Mouse (Mus musculus) olfactory bulb, adult 2 months (tissue): ENCODE data around the gene Pkd2l1.

Experiments used
- CTCF ChIP-seq: fragments of 200-500 bp; IDR thresholded peaks from 2 replicates; pipeline ENCODE4 v1.5.1; 2012; ENCODE audit warnings: low read depth, mild to moderate bottlenecking, low read length, moderate library complexity; ENCODE audit not compliant: insufficient read depth
- POLR2A ChIP-seq: fragments of 200-500 bp; IDR thresholded peaks from 2 replicates; pipeline ENCODE4 v1.6.1; 2012; ENCODE audit warnings: mild to moderate bottlenecking, low read depth, low read length, moderate library complexity; ENCODE audit not compliant: insufficient read depth

DNA sequence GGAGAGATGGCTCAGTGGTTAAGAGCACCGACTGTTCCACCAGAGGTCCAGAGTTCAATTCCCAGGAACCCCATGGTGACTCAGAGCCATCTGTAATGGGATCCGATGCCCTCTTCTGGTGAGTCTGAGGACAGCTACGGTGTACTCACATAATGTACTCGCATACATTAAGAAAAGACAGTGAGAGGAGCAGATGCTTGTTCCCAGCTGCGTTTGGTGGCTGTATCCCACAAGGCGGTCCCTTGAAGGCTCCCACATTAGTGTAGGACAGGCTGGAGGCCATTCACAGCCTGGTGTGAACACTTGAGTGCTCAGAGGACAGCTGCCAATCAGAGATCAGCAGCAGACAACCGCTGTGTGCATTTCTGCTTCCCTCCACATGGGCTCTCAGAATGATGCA, 80.5 kb downstream of the Pkd2l1 start:
- TF ChIP-seq CTCF (no peak), POLR2A (no peak)
